Mouse (Mus musculus): ENCODE measurements at regions not wholly inside any gene's neighbourhood (a gene's known extent, or its start where the extent isn't known, plus 50 kb on each side); places are given as distances from the start of the nearest gene placed in this dataset.

DNA sequence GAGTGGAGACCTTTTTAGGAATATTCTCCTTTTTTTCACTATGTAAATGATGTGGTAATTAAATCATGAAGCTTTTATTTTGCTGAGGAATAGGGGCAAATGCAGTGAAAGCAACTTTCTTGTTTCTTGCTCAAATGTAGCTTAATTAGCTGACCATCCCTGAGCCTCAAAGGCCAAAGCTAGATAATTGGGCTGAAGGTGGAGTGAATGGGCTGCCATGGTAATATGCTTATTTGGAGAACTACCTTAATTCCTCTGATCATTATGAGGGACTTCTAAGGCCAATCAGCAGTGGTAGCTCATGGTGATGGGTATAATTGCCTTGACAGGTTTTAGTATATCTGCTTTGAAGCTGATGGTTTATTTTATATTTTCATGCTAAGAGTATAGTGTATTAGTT lies 702.5 kb upstream of the Alcam start:
- ATAC-seq = peak; percentile 38; the same call in 1 of the 2 replicates

DNA sequence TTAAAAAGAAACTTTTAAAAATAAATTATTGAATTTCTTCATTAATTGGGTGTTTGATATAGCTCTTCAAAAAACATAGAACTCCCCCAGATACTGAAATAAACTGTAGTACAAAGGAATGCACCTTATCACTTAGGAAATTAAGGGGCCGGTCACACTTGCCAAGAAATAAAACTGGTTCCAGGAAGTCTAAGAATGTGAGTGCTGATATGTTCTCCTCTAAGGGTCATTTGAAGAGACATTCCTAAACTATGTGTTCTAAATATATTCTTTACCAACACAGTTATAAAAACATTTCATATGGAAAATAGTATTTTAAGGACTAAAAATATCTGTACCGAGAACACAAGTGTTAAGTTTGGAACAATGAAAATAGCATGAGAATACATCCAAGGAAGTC lies 676.8 kb upstream of the Alcam start:
- Histone ChIP-seq H3K4me1 (no peaks in the 10 kb centered on the region), H3K27me3 (no peaks in the 10 kb centered on the region), H3K4me2 (no peak overlapping the region), H3K9ac (no peak overlapping the region), H3K9me3 (replicated peaks) (no peaks in the 10 kb centered on the region), H3K27ac (no peak overlapping the region), H3K36me3 (ENCODE audit: poor library complexity, severe bottlenecking) (no peaks in the 10 kb centered on the region), H3K4me3 (no peak overlapping the region)
- ATAC-seq = no peak
- WGBS = 96% methylated on average over 2 of the region's 2 CpGs

More for the DNA sequence above, 702.5 kb upstream of the Alcam start:
- H3K4me1 ChIP-seq = no peaks in the 10 kb centered on the region
- no peaks in the 10 kb centered on the region for H3K9me3 ChIP-seq (replicated peaks)
- H3K9ac ChIP-seq = no peak overlapping the region
- no peak overlapping the region for H3K4me3 ChIP-seq
- H3K27me3 ChIP-seq = no peaks in the 10 kb centered on the region
- no peaks in the 10 kb centered on the region for H3K36me3 ChIP-seq (ENCODE audit: poor library complexity, severe bottlenecking)
- H3K27ac ChIP-seq = no peak overlapping the region
- no peak overlapping the region for H3K4me2 ChIP-seq

DNA sequence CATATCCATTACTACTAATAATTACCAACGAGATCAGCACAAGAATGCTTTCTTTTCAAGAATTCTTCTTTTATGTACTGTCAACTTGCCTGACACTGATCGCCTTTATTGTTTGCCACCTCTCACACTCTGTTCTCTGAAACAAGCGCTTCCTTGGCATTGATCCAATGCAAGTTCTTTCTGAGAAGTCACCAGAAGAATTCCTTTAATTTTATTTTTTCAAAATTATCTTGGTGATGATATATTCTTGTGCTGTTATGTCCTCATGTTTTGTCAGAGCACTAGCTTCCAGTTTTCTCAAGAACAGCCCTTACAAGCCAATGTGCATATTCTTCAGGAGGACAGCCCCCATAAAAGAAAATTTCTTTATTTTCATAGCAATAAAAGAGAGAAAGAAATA lies 654.9 kb upstream of the Alcam start:
- Histone ChIP-seq H3K27me3 (no peaks in the 10 kb centered on the region), H3K4me3 (no peak overlapping the region), H3K4me2 (no peak overlapping the region), H3K36me3 (ENCODE audit: poor library complexity, severe bottlenecking) (no peaks in the 10 kb centered on the region), H3K27ac (no peak overlapping the region), H3K9me3 (replicated peaks) (no peaks in the 10 kb centered on the region), H3K9ac (no peak overlapping the region), H3K4me1 (no peaks in the 10 kb centered on the region)
- ATAC-seq = no peak
- WGBS = 52% methylated on average over 3 of the region's 3 CpGs

DNA sequence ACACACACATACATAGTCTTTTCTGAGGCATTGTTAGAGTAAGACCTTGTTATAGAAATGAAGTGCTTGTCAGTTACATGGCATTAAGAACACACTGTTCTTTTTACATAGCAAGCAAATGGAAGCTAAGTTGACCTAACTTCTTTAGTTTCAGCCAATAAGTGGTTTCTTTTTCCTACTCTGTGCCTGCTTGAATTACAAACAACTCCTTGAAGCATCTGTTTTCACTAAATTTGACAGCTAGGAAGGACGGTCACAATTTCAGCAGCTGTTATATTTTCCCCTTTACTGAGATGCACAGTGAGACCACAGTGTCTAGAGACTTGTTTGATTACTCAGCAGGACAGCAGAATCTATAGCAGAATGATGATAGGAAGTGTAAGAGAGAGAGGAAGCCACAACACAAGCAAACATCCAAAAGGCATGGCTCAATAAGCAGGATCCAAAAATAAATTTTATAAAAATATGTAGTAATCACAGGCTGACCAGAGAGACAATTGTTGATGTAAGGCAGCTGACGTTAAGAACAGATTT lies 641.6 kb upstream of the Alcam start:
- no peak overlapping the region for H3K4me2 ChIP-seq
- no peak overlapping the region for H3K4me3 ChIP-seq
- no peak overlapping the region for H3K9ac ChIP-seq
- ATAC-seq = no peak
- H3K9me3 ChIP-seq (replicated peaks) = no peaks in the 10 kb centered on the region
- no peaks in the 10 kb centered on the region for H3K36me3 ChIP-seq (ENCODE audit: poor library complexity, severe bottlenecking)
- no peak overlapping the region for H3K27ac ChIP-seq
- H3K27me3 ChIP-seq = no peaks in the 10 kb centered on the region
- H3K4me1 ChIP-seq = no peaks in the 10 kb centered on the region
- 78% methylated on average over 2 of the region's 2 CpGs for WGBS

DNA sequence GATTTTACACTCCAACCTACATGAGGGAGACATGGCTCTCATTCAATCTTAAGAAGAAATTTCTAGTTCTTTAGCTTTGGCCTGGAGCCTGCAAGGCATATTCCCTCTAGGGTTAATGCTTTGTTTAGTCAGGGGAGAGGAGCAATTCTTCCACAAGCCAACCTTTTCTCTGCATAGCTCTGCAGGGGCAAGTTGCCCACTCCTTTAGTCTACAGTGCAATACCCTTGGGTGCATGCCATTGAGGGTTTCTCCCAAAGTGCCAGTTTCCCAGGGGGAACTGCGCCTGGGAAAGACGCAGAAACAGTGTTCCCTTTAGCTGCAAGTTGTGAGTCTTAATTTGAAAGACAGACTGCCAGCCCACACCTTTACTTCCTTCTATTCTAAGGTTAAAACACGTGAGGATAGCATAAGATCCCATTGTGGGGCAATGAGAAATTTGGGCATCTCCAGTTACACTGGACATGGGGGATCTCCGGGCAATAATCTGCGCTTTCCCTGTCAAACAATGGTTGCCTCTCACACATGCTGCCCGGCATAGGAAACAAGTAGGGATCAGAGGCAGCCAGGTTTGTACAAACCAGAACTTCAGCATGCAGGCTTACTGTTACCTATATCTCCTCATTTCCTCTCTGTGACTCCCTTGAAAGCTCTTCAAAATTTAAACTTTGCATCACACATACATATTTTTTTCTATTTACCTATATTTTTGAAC lies 620.1 kb upstream of the Alcam start:
- H3K27me3 ChIP-seq = no peaks in the 10 kb centered on the region
- peak overlapping the region; percentile 75 for H3K27ac ChIP-seq
- no peaks in the 10 kb centered on the region for H3K36me3 ChIP-seq (ENCODE audit: poor library complexity, severe bottlenecking)
- H3K9ac ChIP-seq = no peak overlapping the region
- H3K4me3 ChIP-seq = no peak overlapping the region
- peak overlapping the region; percentile 18; the same call in 1 of the 2 replicates for H3K4me2 ChIP-seq
- peaks cover 14% of the 10 kb centered on the region for H3K4me1 ChIP-seq
- peak; percentile 92 for ATAC-seq
- H3K9me3 ChIP-seq (replicated peaks) = no peaks in the 10 kb centered on the region
- WGBS = 34% methylated on average over 6 of the region's 6 CpGs

DNA sequence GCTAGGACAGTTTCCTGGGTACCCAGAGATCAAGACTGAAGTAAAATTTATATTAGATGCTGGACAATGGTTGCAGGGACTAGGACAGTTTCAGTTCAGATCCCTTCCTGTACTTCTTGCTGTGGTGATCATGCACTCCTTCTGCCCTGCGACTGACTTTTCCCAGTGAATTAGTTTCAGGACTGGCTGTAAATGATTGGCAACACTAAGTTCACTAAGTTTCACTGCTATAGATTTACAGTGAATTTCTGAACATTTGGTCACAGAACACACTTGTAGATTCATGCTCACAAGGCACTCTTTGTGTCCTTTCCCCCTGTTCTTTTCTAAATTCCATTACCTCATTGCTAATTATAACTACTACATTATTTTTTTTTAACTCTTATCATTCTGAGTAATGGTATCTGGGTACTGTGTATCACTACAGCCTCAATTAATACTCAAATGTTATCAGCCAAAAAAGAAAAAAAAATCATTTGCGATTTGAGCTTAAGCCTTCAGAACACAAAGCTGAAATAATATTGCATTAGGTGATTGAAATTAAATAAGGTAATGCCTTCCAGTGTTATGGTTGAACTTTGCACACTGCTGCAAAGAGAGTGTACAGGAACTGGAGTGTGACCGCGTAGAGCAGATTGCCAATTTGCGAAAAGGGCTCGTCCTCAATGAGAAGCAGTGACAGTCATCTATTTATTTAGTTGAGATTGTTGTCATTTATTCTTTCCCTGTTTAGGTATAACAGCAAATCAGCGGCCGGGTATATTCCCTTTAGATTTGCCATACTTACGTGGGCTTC lies 618.2 kb upstream of the Alcam start:
- H3K9me3 ChIP-seq (replicated peaks) = no peaks in the 10 kb centered on the region
- no peaks in the 10 kb centered on the region for H3K27me3 ChIP-seq
- WGBS = 76% methylated on average over 9 of the region's 9 CpGs
- H3K9ac ChIP-seq = no peak overlapping the region
- H3K4me3 ChIP-seq = no peak overlapping the region
- no peak overlapping the region for H3K4me2 ChIP-seq
- ATAC-seq = 0 out of 2 replicates have a peak, but pooled peaks have one; percentile 19
- H3K4me1 ChIP-seq = peaks cover 14% of the 10 kb centered on the region
- no peak overlapping the region for H3K27ac ChIP-seq
- H3K36me3 ChIP-seq (ENCODE audit: poor library complexity, severe bottlenecking) = no peaks in the 10 kb centered on the region

DNA sequence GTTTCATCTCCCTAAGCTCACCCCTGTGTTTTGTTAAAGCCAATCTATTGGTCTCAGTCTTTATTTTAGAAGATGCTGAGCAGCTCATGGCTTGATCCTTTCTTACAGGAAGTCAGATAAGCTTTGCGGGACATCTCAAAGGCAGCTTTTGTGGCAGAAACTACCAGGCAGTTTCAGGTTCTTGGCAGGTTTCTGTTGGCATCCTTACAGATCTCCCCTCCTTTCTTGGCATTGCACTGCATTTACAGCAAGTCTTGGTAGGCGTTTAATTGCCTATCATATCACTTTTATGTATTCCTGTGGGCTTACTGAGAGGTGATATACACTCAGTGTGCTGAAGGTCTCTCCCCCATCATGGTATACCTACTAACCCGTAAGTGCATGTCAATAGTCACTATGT lies 610.3 kb upstream of the Alcam start:
- Histone ChIP-seq H3K27me3 (no peaks in the 10 kb centered on the region), H3K9ac (no peak overlapping the region), H3K36me3 (ENCODE audit: poor library complexity, severe bottlenecking) (no peaks in the 10 kb centered on the region), H3K9me3 (replicated peaks) (no peaks in the 10 kb centered on the region), H3K27ac (no peak overlapping the region), H3K4me2 (no peak overlapping the region), H3K4me3 (no peak overlapping the region), H3K4me1 (no peaks in the 10 kb centered on the region)
- 75% methylated on average over 3 of the region's 3 CpGs for WGBS
- ATAC-seq = no peak

DNA sequence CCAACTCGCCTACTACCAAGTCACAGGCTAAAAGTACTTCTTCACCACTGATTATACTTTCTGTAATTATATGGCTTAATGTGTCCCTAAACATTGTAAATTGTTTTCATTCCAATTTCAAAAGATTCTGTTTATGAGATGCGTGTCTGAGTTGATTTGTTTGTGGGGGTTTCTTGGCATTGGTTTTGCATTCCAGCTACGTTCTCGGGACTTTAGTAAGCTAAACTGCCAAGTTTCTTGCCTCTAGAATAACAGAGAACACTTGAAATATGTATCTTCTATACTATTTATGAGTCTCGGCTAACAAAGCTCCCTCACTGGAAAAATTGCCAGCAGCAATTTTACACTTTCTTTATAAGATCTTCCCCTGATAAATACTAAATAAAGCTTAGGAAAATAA lies 609.2 kb upstream of the Alcam start:
- ATAC-seq = no peak
- Histone ChIP-seq H3K27me3 (no peaks in the 10 kb centered on the region), H3K4me3 (no peak overlapping the region), H3K36me3 (ENCODE audit: poor library complexity, severe bottlenecking) (no peaks in the 10 kb centered on the region), H3K4me2 (no peak overlapping the region), H3K9ac (no peak overlapping the region), H3K9me3 (replicated peaks) (no peaks in the 10 kb centered on the region), H3K4me1 (no peaks in the 10 kb centered on the region), H3K27ac (no peak overlapping the region)
- WGBS = 68% methylated on average over 5 of the region's 5 CpGs

DNA sequence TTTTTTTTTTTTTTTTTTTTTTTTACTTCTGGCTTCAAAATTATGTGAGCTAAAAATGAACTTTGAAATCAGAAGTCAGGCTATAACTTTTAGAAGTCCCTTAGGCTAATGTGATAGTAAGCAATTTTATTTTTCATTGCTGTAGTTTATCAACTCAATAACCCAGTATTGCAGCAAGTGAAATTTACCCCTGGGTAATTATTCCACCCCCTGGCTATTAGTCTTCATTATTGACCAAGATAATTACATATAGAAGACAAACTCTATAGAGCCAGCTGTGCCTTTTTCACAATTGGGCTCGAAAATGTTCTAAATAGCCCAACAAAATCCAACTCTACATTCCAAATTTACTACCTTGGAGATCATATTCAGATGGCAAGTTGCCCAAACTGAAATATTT lies 572.2 kb upstream of the Alcam start:
- Histone ChIP-seq H3K4me2 (no peak overlapping the region), H3K27me3 (no peaks in the 10 kb centered on the region), H3K9ac (no peak overlapping the region), H3K36me3 (ENCODE audit: poor library complexity, severe bottlenecking) (no peaks in the 10 kb centered on the region), H3K9me3 (replicated peaks) (no peaks in the 10 kb centered on the region), H3K4me3 (no peak overlapping the region), H3K4me1 (no peaks in the 10 kb centered on the region), H3K27ac (no peak overlapping the region)
- WGBS = 54% methylated on average over 1 of the region's 1 CpGs
- ATAC-seq = no peak

DNA sequence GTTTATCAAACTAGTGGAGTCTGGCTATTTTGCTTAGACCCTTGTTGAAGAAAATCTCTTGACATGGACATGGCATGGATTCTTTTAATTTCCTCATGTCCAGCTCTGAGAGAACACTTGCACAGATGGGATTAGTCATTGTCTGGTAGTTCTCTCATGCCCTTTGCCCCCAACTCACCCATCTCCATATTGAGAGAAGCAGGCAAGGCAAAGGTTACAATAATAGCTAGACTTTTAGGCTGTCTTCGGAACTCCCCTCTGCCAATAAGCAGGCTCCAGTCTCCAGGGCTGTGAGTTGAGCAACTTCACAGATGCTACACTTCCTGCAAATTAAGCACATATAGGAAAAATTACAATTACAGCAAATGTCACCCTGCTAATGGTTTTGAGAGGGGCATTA lies 558.0 kb upstream of the Alcam start:
- no peaks in the 10 kb centered on the region for H3K4me1 ChIP-seq
- H3K4me3 ChIP-seq = no peak overlapping the region
- H3K9me3 ChIP-seq (replicated peaks) = no peaks in the 10 kb centered on the region
- H3K27me3 ChIP-seq = no peaks in the 10 kb centered on the region
- H3K4me2 ChIP-seq = no peak overlapping the region
- H3K9ac ChIP-seq = no peak overlapping the region
- no peak overlapping the region for H3K27ac ChIP-seq
- ATAC-seq = no peak
- H3K36me3 ChIP-seq (ENCODE audit: poor library complexity, severe bottlenecking) = no peaks in the 10 kb centered on the region
- WGBS = 79% methylated on average over 1 of the region's 1 CpGs

DNA sequence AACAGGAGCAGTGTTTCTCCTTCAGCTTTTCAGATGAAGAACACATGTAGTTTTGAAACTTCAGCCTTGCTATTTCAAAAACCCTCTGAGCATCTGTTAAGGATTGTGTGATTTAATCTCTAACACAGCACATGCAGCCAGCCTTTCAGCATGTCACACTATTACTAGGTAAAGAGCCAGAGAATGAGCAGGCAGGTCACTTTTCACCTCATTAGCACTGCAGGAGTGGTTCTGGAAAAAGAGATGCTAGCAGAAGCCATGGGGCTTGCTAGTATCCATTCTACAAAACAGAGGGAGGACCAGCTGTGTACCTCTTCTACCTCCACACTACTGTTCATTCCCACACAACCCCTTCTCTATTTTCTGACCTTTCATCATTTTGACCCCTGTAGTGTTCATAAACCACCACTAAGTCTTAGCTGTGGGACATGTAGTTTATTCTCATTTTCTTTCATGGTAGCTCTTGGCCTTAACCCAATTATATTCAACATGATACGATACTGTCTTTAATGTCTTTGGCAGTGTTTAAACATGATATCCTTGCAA lies 535.1 kb upstream of the Alcam start:
- Histone ChIP-seq H3K9me3 (replicated peaks) (no peaks in the 10 kb centered on the region), H3K4me3 (no peak overlapping the region), H3K27ac (no peak overlapping the region), H3K4me1 (no peaks in the 10 kb centered on the region), H3K36me3 (ENCODE audit: poor library complexity, severe bottlenecking) (no peaks in the 10 kb centered on the region), H3K27me3 (no peaks in the 10 kb centered on the region), H3K9ac (no peak overlapping the region), H3K4me2 (no peak overlapping the region)
- peak; percentile 69 for ATAC-seq
- 84% methylated on average over 1 of the region's 1 CpGs for WGBS

DNA sequence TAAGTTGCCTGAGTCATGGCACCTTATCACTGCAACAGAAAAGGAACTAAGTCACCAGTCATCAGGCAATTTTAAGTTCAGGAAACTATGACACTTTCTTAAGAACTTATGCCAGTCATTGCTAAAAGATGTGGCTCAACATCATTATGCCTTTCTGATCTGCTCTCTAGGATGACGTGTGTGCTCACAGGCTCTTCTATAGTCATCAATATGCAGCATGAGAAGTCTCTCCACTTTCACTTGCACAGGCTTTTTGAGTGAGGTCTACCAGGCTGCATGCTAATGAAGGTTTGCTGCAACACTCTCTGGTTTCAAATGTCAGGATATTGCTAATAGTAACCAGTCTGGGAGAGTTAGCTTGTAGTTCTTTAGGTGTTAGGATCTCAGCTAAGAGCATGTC lies 530.5 kb upstream of the Alcam start:
- no peaks in the 10 kb centered on the region for H3K36me3 ChIP-seq (ENCODE audit: poor library complexity, severe bottlenecking)
- no peak overlapping the region for H3K4me3 ChIP-seq
- H3K9me3 ChIP-seq (replicated peaks) = no peaks in the 10 kb centered on the region
- H3K4me1 ChIP-seq = no peaks in the 10 kb centered on the region
- ATAC-seq = peak; percentile 51; the same call in 1 of the 2 replicates
- H3K4me2 ChIP-seq = no peak overlapping the region
- H3K9ac ChIP-seq = no peak overlapping the region
- 33% methylated on average over 1 of the region's 1 CpGs for WGBS
- H3K27me3 ChIP-seq = no peaks in the 10 kb centered on the region
- no peak overlapping the region for H3K27ac ChIP-seq

Measured in forebrain, embryonic 13.5 days (tissue).